Mouse (Mus musculus) spleen, postnatal 14 days (tissue): ENCODE results near the gene Enox1.

ENCODE experiments used
- DNase-seq, 2 experiments: peaks; one replicate each; pipeline ENCODE4 v3.0.0; 2021 to 2022; ENCODE audit warnings: low spot score in 2 of 2

Enox1 gene

DNA sequence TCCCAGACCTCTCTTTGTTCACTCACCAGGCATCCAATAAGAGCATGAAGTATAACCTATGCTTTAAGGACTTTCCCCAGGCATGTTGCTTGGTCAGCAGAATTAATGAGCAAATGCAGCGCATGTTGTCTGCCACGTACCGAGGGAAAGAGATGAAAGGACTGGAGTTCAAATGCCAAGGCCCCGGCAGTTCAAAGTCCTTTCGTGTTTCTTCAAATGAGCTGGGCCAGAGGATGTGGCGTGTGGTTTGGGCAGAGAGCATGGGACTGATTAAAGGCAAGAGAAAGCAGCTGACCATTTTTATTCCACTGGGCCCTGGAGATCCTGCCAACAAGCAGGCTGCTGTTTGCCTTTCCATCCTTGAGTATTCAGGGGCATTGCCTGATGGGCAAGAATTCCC lies 460.7 kb downstream of the Enox1 start:
- no peak for DNase-seq

DNA sequence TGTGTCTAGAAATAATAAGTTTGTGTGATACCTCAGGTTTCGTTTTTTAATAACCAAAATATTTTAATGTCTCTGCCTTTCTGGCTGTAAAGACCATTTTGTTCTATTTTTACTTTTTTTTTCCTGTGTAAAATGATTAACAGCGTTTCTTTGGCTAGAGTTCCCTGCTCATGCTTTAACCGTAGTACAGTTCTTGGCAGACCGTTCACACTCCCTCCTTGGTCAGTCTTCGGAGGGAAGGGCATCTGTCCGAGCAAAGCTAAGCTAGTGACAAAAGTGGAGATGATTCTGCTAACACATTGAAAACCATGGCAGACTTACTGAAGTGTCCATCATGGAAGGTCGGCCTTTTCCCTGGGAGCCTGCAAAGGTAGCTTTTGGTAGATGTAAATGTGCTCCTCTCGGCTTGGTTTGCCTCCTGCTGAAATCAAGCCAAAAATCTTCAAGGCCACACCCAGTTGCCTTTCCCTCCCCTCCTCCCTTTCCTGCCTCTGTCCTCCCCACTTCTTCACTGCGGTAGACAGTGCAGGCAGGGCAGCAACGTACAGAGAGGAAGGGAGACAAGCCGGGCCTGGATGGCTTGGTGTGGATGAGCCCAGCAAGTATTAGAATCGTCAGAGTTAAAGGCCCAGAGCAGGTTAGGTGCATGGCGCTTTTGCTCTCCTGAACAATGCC lies 461.7 kb downstream of the Enox1 start:
- DNase-seq, result no peak

DNA sequence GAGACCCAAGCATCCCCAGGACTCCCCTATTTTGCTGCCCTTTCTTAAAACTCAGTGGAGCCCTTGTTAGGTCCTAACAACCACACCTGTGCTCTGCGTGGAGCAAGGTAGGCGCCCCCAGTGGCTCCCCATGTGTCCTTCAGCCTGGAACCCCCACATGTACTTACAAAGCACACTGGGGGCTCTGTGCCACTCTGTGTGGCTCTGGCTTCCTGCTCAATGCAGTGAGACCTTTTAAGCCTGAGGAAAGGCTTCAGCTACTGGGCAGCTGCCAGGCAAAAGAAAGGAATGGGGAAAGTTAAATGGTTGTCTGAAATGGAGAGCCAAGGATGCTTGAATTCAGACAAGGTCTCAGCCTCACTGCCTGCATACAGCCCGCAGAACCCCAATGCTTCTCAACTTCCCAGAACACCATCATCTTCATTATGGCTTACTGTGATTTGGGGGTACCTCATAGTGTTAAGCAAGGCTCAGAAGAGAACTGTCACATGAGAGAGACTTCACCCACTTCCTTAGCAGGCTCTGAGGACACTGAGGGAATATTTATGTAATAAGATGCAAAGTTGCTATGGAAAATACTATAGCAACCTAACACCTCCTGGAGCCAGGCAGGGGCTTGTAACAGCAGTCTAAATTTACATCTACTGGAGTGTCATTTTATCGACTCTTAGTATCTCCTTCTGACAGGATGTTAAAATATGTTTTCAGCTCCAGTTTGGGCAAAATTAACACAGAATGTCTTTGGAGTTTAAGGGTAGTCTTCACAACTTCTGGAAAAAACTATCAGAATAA lies 465.1 kb downstream of the Enox1 start:
- no peak for DNase-seq

DNA sequence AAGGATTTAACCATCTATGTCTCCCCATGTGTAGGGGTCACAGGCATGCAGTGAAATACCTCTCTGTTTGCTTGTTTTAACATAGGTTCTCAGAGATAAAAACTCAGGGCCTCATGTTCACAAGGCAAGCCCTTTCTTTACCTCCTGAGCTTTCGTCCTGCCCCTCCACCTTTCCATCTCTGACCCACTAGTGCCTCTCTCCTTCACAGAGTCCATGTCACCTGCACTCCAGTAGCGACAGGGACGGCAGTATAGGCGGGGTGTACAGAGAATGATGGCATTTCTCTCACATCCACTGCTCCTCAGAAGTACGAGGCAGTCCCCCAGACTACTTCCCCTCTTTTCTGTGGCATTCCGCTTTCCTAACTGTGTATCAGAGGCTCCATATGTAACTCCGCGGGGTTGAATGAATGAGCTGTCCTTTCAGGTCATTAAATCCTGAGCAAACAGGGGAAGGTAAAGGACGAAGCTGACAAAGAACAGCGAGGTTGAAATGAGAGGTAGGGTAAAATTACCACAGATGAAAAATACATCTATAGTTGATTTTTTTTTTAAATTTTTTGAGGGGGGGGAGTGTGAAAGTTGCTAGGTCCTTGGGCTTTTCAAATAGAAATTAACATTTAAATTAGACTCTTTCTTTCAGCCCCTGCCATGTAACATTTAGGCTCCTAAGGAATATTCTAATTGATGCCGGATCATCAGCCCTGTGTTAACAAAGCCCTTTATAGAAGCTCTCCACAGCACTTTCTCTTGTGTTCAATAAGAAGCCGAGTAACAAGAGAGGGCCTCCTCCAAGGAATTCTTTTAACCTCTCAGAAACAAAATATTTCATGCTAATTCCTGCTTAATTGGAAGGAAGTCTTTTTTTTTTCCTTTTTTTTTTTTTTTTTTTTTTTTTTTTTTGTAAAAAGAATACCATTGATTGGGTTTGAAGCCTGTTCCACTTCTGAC lies 470.3 kb downstream of the Enox1 start:
- no peak for DNase-seq

DNA sequence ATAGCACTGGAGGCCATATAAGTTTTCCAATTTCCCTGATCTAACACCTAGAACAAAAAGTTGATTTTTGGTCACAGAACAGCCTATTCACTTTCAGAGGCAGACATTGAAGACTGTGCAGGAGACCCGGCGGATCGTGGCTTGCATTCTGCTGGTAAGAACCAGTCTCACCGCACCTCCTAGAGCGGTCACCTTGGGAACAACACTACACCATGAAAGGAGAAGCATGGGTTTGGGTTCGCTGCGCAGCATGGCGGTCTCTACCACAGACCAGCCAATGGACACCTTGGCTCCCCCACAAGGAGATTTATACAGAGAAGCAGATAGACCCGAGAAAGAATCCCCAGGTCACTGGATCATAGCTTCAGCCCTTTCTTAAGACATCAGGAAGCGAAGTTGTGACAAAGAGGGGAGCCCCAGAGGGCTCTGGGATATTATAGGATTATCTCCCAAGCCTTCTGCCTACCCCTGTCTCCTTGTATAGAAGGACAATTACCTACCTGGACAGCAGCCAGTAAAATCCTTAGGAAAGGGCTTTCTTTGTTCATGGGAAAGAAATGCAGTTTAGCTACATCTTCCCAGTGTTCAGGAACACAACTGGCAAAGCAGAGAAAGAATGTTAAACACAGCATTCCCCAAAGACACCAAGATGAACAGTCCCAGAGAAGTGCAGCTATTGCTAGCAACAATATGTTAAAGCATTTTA lies 476.1 kb downstream of the Enox1 start:
- no peak for DNase-seq

DNA sequence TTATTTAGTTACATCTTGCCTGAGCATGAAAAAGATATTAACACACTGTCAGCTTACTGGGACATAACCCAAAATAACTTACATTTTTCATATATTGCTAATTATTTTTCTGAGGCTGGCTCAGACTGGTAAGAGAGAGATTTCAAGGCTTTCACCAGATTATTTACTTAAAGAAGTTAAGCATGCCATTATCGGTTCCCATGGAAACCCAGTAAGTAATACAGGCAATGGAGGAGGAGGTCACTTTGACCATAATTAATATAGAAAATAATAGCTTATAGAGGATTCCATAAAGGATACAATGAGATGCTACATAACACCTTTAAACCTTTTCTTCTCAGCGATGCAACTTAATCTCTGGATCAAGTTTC lies 476.6 kb downstream of the Enox1 start:
- no peak for DNase-seq

DNA sequence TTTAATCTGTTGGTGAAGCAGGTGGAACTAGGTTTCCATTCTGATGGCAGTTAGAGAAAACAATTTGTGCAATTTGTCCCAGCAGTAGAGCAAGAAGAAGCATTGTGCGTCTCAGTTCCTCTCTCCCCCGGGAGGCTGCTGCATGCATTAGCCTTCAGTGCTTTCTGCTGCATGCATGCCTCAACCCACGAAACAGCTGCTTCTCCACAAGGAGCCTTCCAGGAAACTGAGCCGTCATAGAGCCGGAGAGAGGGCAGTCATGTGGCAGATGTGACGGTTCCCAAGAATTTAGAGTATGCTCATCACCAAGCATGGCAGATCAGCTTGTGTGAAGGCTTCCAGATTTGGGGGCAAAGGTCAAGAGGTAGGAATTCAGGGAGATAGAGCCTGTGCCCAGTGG lies 480.4 kb downstream of the Enox1 start:
- DNase-seq, result no peak

DNA sequence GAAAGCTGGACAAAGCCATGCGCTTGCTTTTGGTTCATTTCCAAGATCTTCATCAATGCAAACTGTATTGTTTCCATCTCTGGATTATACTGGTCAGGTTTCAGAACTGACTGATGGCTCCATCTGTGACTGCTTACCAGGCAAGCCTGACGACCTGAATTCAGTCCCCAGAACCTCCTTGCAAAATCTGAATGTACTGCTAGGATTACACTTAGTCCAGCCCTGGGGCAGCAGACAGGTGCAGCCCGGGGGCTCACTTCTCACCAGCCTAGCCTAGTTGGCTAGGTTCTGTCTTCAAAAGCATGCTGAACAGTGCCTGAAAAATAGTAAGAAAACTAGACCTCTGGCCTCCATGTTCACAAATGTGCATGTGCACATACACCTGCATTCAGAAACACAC lies 481.6 kb downstream of the Enox1 start:
- no peak for DNase-seq

DNA sequence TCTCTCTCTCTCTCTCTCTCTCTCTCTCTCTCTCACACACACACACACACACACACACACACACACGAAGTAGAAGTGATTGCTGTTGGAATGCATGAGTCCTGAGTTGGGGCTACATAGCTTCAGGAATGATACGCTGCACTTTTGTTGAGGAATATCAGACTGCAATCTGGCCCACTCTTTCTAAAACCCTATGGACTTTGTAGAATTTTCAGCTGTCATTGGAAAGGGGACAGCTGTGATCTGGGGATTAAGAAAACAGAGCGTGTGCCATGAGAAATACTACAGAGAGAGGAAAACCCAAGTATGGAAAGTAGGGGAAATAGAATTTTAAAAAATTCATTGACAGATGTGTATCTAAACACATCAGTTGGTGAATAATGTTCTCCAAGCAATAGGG lies 482.1 kb downstream of the Enox1 start:
- no peak for DNase-seq

DNA sequence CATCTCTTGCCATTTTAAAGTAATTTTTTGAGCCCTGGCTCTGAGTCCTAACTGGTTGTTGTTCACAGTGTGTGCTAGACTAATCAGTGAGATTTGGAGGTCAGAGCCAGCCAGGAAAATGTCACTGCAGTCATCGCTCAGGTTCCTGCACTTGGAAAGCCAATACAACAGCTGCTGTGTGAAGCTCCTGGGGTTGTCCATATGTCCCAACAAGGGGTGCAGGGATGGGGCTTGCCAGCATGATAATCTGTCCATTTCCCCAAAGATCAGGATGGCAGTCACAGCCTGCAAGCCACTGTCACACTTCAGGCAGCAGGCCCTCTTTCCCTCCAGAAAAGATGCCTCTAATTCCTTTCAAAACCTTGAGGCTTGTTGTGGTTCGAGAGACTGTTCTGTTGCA lies 483.0 kb downstream of the Enox1 start:
- DNase-seq, result no peak

DNA sequence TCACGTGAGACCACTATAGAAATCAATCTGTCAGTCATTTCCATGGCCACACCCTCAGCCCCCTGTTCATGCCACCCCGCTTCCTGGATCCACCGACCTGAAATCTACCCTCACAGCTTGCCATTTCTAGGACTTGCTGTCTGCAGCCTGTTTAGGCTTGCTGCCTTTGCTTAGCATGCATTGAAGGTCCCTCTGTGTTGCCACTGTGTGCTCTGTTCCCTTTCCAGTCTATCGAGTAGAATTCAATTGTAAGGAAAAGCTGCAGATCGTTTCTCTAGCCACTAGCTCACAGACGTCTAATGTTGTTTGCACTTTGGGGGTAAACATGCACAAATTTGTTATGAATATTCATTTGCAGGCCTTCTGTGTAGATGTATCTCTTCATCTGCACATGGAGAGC lies 485.8 kb downstream of the Enox1 start:
- DNase-seq, result no peak

DNA sequence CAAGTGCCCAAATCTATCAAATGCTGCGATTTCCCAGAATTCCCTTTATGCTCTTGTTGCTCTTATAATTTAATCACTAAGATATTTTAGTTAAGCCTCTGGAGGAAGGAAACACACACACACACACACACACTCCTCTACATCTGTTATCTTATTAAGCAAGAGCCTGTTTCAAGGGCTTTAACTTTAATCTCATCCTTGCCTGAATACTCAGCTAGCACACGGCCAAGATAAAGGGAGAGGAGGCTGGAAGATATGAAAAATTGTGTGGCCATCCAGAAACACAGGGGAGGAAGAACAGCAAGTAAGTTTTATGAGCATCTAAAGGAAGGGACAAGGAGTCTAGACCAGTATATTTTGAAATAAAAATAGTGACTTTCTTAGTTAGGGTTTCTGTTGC lies 489.6 kb downstream of the Enox1 start:
- DNase-seq, result no peak

DNA sequence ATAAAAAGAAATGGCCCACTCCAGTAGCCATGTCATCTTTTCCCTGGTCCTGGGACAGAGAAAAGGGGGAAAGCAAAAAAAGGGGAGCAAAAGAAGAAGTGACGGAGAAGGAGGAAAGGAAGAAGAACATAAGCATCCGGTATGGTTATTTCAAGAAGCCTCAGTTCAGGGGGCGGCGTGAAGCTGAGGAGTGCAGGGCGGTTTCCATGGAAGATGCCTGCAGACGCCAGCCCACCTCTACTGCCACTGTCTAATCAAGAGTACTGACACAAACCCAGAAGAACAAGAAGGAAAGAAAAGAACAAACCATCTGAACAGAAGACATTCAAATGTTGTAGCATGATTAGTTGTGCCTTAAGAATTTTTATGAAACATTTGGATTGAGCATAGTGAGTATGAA lies 490.5 kb downstream of the Enox1 start:
- DNase-seq, result no peak

DNA sequence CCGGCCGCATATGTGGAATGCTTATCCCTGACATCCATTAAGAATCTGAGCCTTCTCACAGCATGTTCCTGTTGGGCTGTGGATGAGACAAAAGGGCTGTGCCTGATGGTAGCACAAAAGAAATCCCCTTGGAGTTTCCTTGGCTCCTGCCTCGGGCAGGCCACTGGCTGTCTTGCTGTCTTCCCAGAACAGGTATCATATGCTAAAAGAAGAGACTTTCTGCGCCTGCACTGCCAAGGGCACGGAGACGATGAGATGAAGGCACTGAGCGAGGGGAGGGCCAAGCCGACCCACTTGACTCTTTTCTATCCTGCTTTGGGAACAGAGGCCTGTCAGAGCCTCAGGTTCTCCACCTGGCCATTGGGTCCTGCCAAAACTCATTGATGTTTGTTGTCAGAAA lies 491.7 kb downstream of the Enox1 start:
- no peak for DNase-seq

DNA sequence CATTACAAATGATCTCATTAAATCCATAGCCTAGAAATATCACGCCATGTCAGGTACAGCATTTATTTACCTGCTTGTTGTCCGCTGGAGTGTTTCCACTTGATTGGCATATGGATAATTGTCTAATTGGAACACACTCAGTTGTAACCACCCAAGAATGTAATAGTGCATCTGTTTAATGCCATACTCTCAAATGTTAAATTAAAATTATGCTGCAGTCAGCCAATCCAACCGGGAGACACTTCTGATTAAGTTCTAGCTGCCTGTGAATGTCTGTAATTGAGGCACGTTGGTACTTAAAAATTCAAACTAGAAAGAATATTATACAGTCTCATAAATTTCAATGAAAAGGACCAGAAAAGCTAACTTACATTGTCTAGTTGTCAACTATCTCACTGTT lies 502.2 kb downstream of the Enox1 start:
- DNase-seq, result no peak

DNA sequence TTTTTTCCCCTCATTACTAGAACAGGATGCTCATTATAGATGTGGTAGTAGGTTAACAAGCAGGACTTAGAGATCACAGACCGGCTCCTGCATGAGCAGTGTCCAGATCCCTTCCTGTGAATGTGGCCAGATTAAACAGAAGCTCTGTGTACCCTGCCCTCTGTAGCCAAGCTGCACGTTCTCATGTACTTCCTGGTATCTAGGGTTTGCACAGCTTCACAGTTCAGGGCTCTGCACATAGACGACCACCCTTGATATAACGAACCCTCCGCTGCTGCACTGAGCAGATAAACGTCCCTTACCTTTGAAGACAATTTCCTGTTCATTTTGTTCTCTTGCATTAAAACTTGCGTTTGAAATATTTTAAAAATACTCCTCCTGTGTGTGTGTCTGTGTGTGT lies 505.7 kb downstream of the Enox1 start:
- DNase-seq, result no peak

DNA sequence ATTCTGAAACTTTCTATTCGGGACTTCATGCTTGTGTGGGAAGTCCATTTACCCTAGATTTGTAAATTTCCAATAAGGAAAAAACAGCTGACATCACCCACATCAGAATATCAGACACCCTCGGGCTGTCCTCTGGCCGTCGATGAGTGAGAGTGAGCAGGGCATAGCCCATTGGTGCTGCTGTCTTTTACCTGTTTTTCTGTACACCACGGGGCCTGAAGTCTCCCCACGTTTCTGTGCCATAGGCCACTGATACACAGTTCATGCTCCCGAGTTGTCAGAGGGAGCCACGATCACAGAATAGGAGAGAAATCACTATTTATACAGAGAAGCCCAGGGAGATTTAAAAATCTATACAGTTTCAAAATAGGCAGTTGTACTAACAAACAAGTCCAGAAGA lies 506.4 kb downstream of the Enox1 start:
- DNase-seq, result no peak

DNA sequence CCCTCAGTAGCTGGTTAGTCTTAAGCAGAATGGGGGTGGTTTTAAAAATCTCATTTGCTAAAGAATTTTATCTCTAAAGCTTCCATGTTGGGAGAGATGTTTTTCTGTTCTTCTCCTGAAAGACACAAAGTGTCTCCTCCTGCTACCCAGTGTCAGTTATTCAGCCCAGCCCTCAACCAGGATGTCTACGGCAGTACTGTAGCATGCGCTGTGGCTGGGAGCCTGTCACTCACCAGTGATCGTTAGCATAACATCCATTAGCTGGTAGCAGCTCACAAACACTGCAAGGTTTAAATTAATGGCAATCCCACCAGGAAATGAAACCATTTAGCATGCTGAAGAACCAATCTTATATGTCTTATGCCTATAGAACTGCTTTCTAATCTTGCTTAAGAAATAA lies 511.5 kb downstream of the Enox1 start:
- DNase-seq, result no peak

DNA sequence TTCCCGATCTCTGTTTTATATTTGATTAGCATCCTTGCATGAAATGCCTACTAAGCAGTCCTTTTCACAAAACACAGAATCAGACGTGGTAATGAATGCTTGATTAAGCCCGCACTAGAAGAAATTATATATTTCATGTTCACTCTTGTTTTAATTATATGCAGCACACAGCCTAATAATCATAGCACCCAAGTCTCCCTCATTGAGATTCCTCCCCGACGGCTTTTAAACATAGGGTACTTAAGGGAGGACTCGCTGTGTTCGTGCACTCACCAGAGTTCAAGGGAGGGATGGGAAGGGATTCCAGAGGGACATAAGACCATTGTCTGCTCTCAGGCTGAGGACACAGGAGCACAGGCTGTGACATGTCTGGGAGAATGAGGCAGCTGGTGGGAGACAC lies 512.9 kb downstream of the Enox1 start:
- DNase-seq, result no peak

DNA sequence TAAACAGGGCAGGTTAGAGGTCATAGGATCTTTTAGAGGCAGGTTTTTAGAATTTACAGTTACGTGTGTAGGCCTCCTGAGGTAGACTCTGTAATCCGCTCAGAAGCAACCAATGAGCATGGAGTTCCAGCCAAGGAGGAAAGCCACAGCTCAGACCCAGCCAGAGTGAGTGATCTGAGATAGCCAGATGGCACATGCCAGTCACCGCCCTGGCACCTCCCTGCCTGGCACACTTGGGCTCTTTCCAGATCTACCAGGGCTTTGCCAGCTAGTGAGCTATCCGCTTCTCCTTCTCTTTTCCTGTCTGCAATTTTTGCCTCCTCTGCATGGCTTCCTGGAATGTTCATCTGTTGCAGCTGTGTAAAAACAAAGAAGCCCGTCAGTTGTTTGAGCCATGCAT lies 514.4 kb downstream of the Enox1 start:
- no peak for DNase-seq

DNA sequence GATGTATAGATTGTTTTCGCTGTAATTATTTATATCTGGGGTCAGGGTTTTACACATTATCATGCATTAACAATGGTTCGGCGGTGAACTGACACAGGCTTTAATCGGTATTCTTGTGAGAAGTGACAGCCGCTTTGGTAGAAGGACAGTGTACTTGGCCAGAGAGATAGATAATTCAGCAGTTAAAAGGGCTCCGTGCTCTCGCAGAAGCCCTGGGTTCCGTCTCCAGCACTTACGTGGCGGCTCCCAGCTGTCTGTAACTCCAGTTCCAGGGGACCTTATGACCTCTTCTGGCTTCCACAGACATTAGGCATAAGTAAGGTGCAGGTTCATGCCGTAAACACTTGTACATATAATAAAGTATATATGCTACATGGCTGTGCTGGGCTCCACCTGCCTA lies 515.4 kb downstream of the Enox1 start:
- DNase-seq, result no peak

DNA sequence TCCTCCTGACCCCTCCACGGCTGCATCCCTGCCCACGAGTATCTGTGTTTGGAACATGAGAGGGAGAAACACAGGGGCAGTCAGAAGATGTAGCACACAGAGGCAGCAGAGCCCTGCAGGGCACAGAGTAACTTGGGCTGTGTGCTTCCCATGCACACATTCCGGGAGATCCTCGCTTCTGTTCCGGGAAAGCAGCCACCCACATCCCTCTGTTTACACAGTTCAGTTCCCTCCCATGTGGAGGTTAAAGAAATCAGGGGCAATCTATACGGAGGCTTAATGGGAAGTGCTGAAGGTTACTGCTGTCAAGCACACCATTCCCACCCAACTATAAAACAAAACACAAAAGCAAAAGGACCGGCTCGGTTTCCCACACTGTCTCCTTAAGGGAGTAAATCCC lies 516.6 kb downstream of the Enox1 start:
- DNase-seq, result no peak
